8 mouse cellular contexts compared by ENCODE assay signal in genomic region chr6:125380372-125381360, GRCm38 (mm10). TPM values are rescaled to one million over a fixed set of nuclear protein-coding genes. Genes with fewer than 3 reads are reported as not detected.
DNase-seq lines count a peak whose midpoint lies in the region; ATAC-seq lines count a peak whose summit lies in the region.

Gene Plekhg6, minus strand, starts transcription at chr6:125380793.

- no peak within 1 kb of the TSS; the same call in 1 of the 2 replicates for H3K9ac ChIP-seq in heart, embryonic 14.5 days (ENCODE audit: low read length)
- H3K9ac ChIP-seq in forebrain, embryonic 14.5 days (ENCODE audit: low read length): no peak within 1 kb of the TSS

- no peak for DNase-seq in heart, adult 8-10 months (ENCODE audit: low spot score)
- DNase-seq in forebrain, embryonic 14.5 days (ENCODE audit: low spot score): no peak
- DNase-seq in kidney, postnatal 10 days: peak; percentile 75
- peak; percentile 47 for DNase-seq in lung, postnatal 14 days
- DNase-seq in right cerebral cortex, adult 2 months (ENCODE audit: low spot score in 2 of 2): no peak
- DNase-seq in layer of hippocampus, postnatal 25 days (ENCODE audit: extremely low spot score in 1 of 2, low spot score in 1 of 2): no peak
- no peak for DNase-seq in frontal cortex, postnatal 36 days (ENCODE audit: low spot score in 2 of 2)

- H3K27me3 ChIP-seq in heart, embryonic 14.5 days (ENCODE audit: control insufficient read depth, insufficient read depth, low read length): peaks cover 64% of the 10 kb centered on the region
- H3K27me3 ChIP-seq in forebrain, embryonic 14.5 days (replicated peaks; ENCODE audit: control insufficient read depth, insufficient read depth, low read length): peaks cover 31% of the 10 kb centered on the region

- H3K27ac ChIP-seq in heart, embryonic 14.5 days (replicated peaks in 1 of 2; ENCODE audit: control insufficient read depth in 1 of 2, insufficient read depth in 1 of 2, low read depth in 2 of 2, low read length in 2 of 2): no peak within 1 kb of the TSS
- H3K27ac ChIP-seq in forebrain, embryonic 14.5 days (ENCODE audit: low read depth, low read length): no peak within 1 kb of the TSS

- no peak for ATAC-seq in heart, embryonic 14.5 days (ENCODE audit: insufficient number of reproducible peaks, insufficient read depth, low FRiP score, low read depth)
- no peak for ATAC-seq in forebrain, embryonic 14.5 days

- H3K4me1 ChIP-seq in heart, embryonic 14.5 days (ENCODE audit: control insufficient read depth in 2 of 2, insufficient read depth in 2 of 2, low read length in 2 of 2): peaks cover 18% of the 10 kb centered on the region in 2 experiments
- H3K4me1 ChIP-seq in forebrain, embryonic 14.5 days (ENCODE audit: control insufficient read depth, insufficient read depth, low read length): no peaks in the 10 kb centered on the region

- no peaks in the 10 kb centered on the region for H3K36me3 ChIP-seq in heart, embryonic 14.5 days (ENCODE audit: control insufficient read depth, insufficient read depth, low read length)
- no peaks in the 10 kb centered on the region for H3K36me3 ChIP-seq in forebrain, embryonic 14.5 days (ENCODE audit: control insufficient read depth, insufficient read depth, low read length)

- no peaks in the 10 kb centered on the region for H3K9me3 ChIP-seq in heart, embryonic 14.5 days (ENCODE audit: control insufficient read depth, low read length)
- no peaks in the 10 kb centered on the region for H3K9me3 ChIP-seq in forebrain, embryonic 14.5 days (replicated peaks; ENCODE audit: control insufficient read depth, low read length)

- 5% methylated on average over 39 of the region's 40 CpGs for WGBS in heart, embryonic 14.5 days
- 9% methylated on average over 37 of the region's 40 CpGs for WGBS in forebrain, embryonic 14.5 days

- H3K4me3 ChIP-seq in heart, embryonic 14.5 days (ENCODE audit: control insufficient read depth in 1 of 2, insufficient read depth in 1 of 2, low read depth in 1 of 2, low read length in 2 of 2): peak within 1 kb of the TSS; percentile 9 to 36; a peak in 3 of 4 replicates
- H3K4me3 ChIP-seq in forebrain, embryonic 14.5 days (ENCODE audit: low read depth, low read length): peak within 1 kb of the TSS; percentile 10

- H3K4me2 ChIP-seq in heart, embryonic 14.5 days (ENCODE audit: low read length): peak within 1 kb of the TSS; percentile 65
- H3K4me2 ChIP-seq in forebrain, embryonic 14.5 days (ENCODE audit: low read length): peak within 1 kb of the TSS; percentile 48

RNA-seq across cellular contexts. Expression of gene Plekhg6, which starts in this region (rescaled TPM):
- polyA plus RNA-seq in heart, embryonic 14.5 days (2014; fragmentation: Nextera tagmentation; extraction: Ambion mirVana): 0.05 TPM in 1 of 2 replicates, not detected in the other
- under 1 TPM in 2 of 4 experiments, not detected in 2; 0.06 to 0.09 TPM for total RNA-seq in heart, adult 8-10 months (2022)
- 0.16 TPM in 1 of 2 replicates, not detected in the other for polyA plus RNA-seq in forebrain, embryonic 14.5 days (2014; fragmentation: Nextera tagmentation; extraction: Ambion mirVana)
- total RNA-seq in layer of hippocampus, postnatal 25 days (2021): not detected

Comparison
In these comparisons a context has a peak if more than half of its experiments do, and no peak if none do; other contexts are left out.
1. DNase-seq: peak in kidney, postnatal 10 days (single experiment) and lung, postnatal 14 days (single experiment); none in heart, adult 8-10 months (single experiment), forebrain, embryonic 14.5 days (single experiment), right cerebral cortex, adult 2 months (0 of 2), layer of hippocampus, postnatal 25 days (0 of 2) and frontal cortex, postnatal 36 days (0 of 2).